Mouse (Mus musculus): ENCODE measurements around the gene Pde4d. TPM values are rescaled to one million over a fixed set of nuclear protein-coding genes. Genes with fewer than 3 reads are reported as not detected.

Pde4d gene
- polyA plus RNA-seq, 1 experiment from 2014 or later = 3.4 TPM

DNA sequence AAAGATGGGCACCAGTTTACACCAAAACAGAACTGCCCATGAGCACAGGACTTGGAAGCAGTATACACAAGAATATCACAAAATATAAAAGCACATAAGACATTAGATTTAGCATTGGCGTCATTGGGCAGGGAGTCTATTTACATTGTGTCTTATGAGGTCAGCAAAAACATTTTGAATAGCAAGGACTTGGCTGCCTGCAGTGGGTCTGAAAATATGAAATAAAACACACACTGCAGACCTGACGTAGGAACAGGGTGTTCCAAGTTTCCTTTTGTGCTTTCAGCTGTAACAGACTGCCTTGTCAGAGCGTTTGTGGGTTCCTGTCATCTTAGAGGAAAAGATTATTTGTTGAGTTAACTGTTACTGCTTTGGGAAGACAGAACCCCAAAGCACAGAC lies 176.4 kb downstream of the Pde4d start:
- ATAC-seq (no peak), DNase-seq (ENCODE audit: low read depth, low spot score) (no peak)
- ChIA-PET CTCF (interaction anchor here (1.4 to 1.8 kb wide), 2 partner anchors 8 to 9 kb away, joined by 3 to 4 read pairs; no protein-coding TSS in a partner anchor), POLR2A (no interaction called here)
- no peak for TF ChIP-seq CTCF (IDR thresholded peaks at IDR 0.05)
- in situ Hi-C loops (cut with MboI; ENCODE audit: low pct_unique_long_range_greater_than_20kb) = no loop called here
- H3K27me3 ChIP-seq = no peaks in the 10 kb centered on the region

DNA sequence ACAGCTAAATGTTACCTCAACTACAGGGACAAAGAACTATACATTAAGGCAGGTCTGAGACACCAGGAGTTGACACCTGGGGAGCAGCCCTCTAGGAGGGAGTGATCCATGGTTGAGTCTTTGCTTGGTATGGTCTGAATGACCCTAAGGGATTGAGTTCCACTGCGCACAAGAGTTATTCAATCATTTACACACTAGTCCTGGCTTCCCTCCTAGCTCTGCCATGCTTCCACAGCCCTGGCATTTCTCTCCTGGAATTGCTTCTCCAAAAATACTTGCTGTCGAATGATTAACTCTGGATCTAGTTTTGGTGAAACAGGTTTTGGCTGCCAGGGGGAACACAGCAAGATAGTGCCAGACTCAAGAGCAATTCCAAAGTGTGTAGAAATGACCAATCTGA lies 178.8 kb downstream of the Pde4d start:
- no peak for TF ChIP-seq CTCF (IDR thresholded peaks at IDR 0.05)
- peak; percentile 90 for ATAC-seq
- H3K27me3 ChIP-seq = no peaks in the 10 kb centered on the region
- DNase-seq (ENCODE audit: low read depth, low spot score) = peak; percentile 28
- POLR2A ChIA-PET = no interaction called here
- in situ Hi-C loops (cut with MboI; ENCODE audit: low pct_unique_long_range_greater_than_20kb) = no loop called here
- CTCF ChIA-PET = interaction anchor here (0.7 kb wide), 1 partner anchor 14 kb away, joined by 3 read pairs; no protein-coding TSS in a partner anchor

DNA sequence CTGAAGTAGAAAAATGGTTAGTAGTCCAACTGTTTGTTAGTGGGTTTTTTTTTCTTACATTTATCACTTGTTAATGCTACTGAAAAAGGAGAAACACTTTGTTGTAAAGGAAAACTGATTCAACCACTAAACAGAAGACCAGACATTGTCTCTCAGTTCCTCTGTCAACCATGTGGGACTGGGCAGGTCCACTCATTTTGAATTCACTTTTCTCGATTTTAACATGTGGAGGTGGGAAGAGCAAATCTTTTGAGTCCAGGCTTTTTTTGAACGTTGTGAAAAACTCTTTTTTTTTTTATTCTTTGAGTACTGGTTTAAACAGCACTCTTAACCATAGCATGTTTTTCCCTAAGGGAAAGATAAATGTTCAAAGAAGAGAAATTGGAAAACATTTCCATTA lies 180.8 kb downstream of the Pde4d start:
- DNase-seq (ENCODE audit: low read depth, low spot score) (no peak), ATAC-seq (no peak)
- in situ Hi-C loops (cut with MboI; ENCODE audit: low pct_unique_long_range_greater_than_20kb) = no loop called here
- H3K27me3 ChIP-seq = no peaks in the 10 kb centered on the region
- no peak for TF ChIP-seq CTCF (IDR thresholded peaks at IDR 0.05)
- ChIA-PET CTCF (interaction anchor here (1.5 kb wide), 1 partner anchor 10 kb away, joined by 5 read pairs; no protein-coding TSS in a partner anchor), POLR2A (no interaction called here)

DNA sequence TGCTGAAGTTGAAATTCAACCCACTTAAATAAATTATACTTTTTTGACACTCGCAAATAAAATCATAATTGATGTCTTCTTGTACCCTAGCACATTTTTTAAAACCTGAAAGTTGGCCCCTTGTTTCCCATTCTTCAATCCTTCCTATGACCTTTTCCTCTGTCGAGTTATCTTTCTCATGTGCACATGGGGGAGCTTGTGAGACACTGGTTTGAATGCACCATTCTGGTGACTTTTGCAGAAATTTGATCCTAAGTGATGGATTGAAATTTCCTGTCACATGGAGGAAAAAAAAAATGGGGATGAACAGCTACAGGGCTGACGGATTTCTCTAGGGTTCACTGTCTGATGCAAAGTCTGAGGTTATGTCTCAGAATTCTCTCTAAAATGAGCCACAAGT lies 181.5 kb downstream of the Pde4d start:
- DNase-seq (ENCODE audit: low read depth, low spot score) (no peak), ATAC-seq (no peak)
- ChIA-PET CTCF (interaction anchor here (0.6 to 1.5 kb wide), 2 partner anchors 11 to 562 kb away, joined by 3 to 5 read pairs; no protein-coding TSS in a partner anchor), POLR2A (no interaction called here)
- no peaks in the 10 kb centered on the region for H3K27me3 ChIP-seq
- peak; percentile 16 for TF ChIP-seq CTCF (IDR thresholded peaks at IDR 0.05)
- in situ Hi-C loops (cut with MboI; ENCODE audit: low pct_unique_long_range_greater_than_20kb) = no loop called here

DNA sequence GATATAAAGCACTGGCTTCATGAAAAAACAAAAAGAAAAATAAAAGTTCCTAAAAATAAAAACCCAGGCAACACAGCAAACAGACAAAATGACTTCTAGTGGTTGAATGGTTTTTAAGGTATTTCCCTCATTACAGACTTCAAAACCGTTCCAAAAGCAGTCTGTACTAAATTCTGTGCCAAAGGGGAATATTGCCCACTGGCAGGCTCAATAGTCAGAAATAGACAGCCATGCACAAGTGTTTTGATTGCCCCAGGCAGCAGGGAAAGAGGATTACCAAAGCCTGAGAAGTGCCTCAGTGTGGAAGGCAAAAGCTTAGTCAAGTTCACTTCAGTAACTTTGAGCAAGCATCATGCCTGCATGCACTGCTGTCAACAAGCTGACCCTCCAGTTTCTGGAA lies 186.8 kb downstream of the Pde4d start:
- no peaks in the 10 kb centered on the region for H3K27me3 ChIP-seq
- ChIA-PET CTCF (interaction anchor here (1.4 to 1.5 kb wide), 2 partner anchors 10 to 24 kb away, joined by 3 to 4 read pairs; no protein-coding TSS in a partner anchor), POLR2A (no interaction called here)
- TF ChIP-seq CTCF (IDR thresholded peaks at IDR 0.05) = no peak
- in situ Hi-C loops (cut with MboI; ENCODE audit: low pct_unique_long_range_greater_than_20kb) = no loop called here
- peak; percentile 35 for ATAC-seq
- DNase-seq (ENCODE audit: low read depth, low spot score) = no peak

DNA sequence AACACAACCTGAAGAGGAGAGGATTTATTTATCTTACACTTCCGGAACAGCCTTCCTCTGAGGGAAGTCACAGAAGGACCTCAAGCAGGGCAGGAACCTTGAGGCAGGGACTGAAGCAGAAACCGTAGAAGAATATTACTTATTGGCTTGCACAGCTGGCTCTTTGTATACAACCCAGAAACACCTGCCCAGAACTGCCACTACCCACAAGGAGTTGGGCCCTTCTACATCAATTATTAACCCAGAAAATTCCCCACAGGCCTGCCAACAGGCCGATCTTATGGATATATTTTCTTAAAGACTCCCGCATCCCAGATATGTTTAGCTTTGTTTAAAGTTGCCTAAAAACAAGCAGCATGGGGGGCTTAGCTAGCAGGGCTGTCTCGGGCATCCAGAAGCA lies 192.5 kb downstream of the Pde4d start:
- no peak for ATAC-seq
- no peaks in the 10 kb centered on the region for H3K27me3 ChIP-seq
- no peak for DNase-seq (ENCODE audit: low read depth, low spot score)
- ChIA-PET CTCF (interaction anchor here (1.0 kb wide), 2 partner anchors 14 to 219 kb away, joined by 3 read pairs; no protein-coding TSS in a partner anchor), POLR2A (no interaction called here)
- TF ChIP-seq CTCF (IDR thresholded peaks at IDR 0.05) = no peak
- in situ Hi-C loops (cut with MboI; ENCODE audit: low pct_unique_long_range_greater_than_20kb) = no loop called here

DNA sequence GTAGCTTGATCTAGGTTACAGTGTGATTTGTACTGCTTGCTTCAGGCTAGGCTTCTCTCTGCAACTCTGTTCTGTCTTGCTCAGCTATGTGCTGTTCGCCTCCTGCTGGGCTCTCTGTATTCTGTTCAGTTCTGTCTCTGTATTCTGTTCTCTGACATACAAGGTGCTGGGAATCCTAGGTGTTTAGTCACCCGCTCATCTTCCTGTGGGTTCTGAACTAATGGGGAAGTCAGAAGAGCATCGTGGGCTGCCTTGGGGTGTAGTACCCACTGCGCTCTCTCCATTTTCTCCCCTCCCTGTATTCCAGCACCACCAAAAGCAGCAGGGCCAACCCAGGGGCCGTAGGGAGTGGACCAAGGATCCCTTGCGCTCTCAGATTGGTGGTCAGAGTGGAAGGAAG lies 197.1 kb downstream of the Pde4d start:
- ATAC-seq (peak; percentile 17), DNase-seq (ENCODE audit: low read depth, low spot score) (no peak)
- CTCF ChIA-PET = no interaction called here
- in situ Hi-C loops (cut with MboI; ENCODE audit: low pct_unique_long_range_greater_than_20kb) = no loop called here
- TF ChIP-seq CTCF (IDR thresholded peaks at IDR 0.05) = no peak
- POLR2A ChIA-PET = no interaction called here
- no peaks in the 10 kb centered on the region for H3K27me3 ChIP-seq

DNA sequence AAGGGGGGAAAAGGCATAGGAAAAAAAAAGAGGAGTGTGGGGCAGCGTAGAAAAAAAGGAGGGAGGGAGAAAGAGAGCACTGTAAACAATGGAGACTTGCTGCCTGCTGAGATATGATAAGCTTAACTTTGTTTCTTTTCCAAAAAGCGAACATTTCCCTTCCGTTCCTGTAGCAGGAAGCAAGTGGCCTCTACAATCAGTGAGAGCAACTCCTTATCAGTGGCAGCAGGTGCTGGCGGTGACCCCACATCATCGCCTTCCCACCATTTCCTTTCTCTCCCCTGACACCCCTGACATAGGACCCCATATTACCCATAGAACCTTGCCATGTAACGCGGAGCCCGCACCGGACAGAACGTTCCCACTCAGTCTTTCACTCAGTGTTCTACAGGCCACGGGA lies 197.5 kb downstream of the Pde4d start:
- TF ChIP-seq CTCF (IDR thresholded peaks at IDR 0.05) = no peak
- in situ Hi-C loops (cut with MboI; ENCODE audit: low pct_unique_long_range_greater_than_20kb) = no loop called here
- ChIA-PET POLR2A (no interaction called here), CTCF (no interaction called here)
- no peaks in the 10 kb centered on the region for H3K27me3 ChIP-seq
- no peak for ATAC-seq
- DNase-seq (ENCODE audit: low read depth, low spot score) = no peak

DNA sequence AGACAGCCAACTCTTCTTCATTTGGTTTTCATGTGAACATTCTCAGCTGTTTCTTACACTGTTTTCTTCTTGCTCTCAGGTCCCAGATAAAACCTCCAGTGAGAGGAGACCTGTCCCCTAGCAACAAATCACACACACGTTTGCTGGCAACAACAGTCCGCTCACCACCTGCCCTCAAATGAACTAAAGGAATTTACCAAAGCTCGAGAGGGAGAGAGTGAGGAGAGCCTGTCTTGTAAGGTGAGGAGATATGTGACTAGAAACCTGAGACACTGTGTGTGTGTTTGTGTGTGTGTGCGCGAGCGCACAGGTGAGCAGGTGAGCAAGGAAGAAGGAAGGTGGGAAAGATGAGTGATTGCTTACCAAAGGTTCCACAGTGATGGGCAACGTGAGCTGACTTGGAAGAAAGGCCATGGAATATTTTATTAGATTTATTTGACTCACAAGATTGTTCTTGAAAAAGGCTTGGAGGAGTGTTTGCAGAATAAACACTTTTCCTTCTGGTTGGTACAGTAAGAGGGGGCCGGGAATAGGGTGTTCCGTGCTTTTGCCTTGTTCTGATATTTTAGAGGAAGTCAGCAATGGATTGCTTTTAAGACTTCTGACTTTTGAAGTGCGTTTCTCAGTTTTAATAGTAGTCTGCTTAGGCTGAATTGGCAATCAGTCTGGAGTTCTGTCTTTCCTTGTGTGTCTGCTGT lies 204.4 kb downstream of the Pde4d start:
- CTCF ChIA-PET = no interaction called here
- H3K27me3 ChIP-seq = no peaks in the 10 kb centered on the region
- in situ Hi-C loops (cut with MboI; ENCODE audit: low pct_unique_long_range_greater_than_20kb) = no loop called here
- DNase-seq (ENCODE audit: low read depth, low spot score) (no peak), ATAC-seq (no peak)
- no peak for TF ChIP-seq CTCF (IDR thresholded peaks at IDR 0.05)
- POLR2A ChIA-PET = interaction anchor here (0.6 kb wide), 1 partner anchor 904 kb away, joined by 3 read pairs; no protein-coding TSS in a partner anchor

DNA sequence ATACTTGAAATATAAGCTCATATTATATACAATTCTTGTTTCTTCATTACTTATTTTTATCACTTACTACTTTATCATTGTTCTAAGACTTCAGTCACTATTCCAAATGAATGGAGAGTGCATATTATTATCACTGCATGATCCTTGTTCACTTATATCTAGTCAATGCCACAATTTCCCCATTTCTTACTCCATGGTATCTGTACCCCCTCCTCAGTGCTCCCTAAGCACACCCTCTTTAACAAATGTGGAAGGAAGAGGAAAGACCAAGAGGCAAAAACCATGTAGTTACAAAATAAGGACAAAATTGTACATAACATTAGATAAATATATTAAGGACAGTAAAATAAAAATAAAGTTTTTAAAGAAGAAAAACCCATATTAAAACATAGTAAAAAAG lies 216.8 kb downstream of the Pde4d start:
- ChIA-PET CTCF (no interaction called here), POLR2A (no interaction called here)
- DNase-seq (ENCODE audit: low read depth, low spot score) = no peak
- ATAC-seq = no peak
- no peaks in the 10 kb centered on the region for H3K27me3 ChIP-seq
- TF ChIP-seq CTCF (IDR thresholded peaks at IDR 0.05) = no peak
- in situ Hi-C loops (cut with MboI; ENCODE audit: low pct_unique_long_range_greater_than_20kb) = no loop called here

DNA sequence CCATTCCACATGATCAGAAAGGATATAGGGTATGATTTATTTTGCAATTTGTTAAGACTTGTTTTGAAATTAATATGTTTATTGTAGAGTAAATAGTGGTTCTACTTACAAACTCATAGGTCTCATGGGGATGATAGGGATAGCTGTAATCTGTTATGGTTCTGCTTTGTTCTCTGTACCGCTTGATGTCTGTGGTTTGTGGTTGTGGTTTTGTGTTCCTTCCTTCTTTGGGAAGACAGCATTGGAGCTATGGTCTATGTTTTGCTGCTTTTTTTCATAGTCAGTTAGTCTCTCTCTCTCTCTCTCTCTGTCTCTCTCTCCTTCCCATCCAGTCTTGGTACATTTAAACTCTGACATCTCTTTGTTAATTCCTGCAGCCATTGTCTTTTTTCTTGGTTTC lies 217.3 kb downstream of the Pde4d start:
- ATAC-seq = no peak
- TF ChIP-seq CTCF (IDR thresholded peaks at IDR 0.05) = no peak
- H3K27me3 ChIP-seq = no peaks in the 10 kb centered on the region
- in situ Hi-C loops (cut with MboI; ENCODE audit: low pct_unique_long_range_greater_than_20kb) = no loop called here
- ChIA-PET CTCF (interaction anchor here (1.1 kb wide), 1 partner anchor 9 kb away, joined by 3 read pairs; no protein-coding TSS in a partner anchor), POLR2A (no interaction called here)
- no peak for DNase-seq (ENCODE audit: low read depth, low spot score)

DNA sequence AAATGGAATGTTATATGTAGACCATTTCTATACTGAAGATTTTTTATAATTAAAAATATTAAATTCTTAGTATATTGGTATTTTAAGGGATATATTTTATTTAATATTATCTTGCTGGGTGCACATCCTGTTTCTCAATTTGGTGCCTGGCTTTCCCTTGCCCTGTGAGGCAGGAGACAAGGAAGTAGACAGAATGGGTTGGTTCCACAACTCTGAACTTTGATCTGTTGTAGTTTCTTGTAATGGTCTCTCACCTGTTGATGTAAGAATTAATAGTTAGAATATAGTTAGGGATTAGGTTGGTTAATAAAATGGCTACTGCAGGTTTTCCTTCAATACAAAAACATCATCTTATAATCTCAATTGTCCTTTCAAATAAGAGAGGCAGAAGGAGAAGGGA lies 227.3 kb downstream of the Pde4d start:
- ATAC-seq = no peak
- TF ChIP-seq CTCF (IDR thresholded peaks at IDR 0.05) = no peak
- in situ Hi-C loops (cut with MboI; ENCODE audit: low pct_unique_long_range_greater_than_20kb) = no loop called here
- ChIA-PET CTCF (no interaction called here), POLR2A (no interaction called here)
- no peak for DNase-seq (ENCODE audit: low read depth, low spot score)
- no peaks in the 10 kb centered on the region for H3K27me3 ChIP-seq

Measured in Patski (cell line).